Mouse (Mus musculus) retina, adult 2 months (tissue): ENCODE measurements around the gene Mul1.

Source experiments
- DNase-seq: peaks from one replicate; pipeline ENCODE4 v3.0.0-alpha.2; 2012; ENCODE audit warnings: low read depth, low spot score

The Mul1 gene

DNA sequence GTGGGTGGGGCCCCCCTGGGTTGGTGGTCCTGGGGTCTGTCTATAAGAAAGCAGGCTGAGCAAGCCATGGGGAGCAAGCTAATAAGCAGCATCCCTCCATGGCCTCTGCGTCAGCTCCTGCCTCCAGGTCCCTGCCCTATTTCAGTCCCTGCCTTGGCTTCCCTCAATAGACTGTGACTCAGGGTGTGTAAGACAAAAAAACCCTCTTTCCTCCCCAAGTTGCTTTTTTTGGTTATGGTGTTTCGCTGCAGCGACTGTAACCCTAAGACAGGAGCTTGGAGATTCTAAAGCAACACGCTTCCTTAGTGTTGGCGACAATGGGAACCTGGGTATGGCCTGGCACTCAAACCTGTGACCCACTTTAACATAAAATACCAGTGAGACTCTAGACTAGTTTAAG, 27.0 kb downstream of the Mul1 start:
- no peak for DNase-seq

DNA sequence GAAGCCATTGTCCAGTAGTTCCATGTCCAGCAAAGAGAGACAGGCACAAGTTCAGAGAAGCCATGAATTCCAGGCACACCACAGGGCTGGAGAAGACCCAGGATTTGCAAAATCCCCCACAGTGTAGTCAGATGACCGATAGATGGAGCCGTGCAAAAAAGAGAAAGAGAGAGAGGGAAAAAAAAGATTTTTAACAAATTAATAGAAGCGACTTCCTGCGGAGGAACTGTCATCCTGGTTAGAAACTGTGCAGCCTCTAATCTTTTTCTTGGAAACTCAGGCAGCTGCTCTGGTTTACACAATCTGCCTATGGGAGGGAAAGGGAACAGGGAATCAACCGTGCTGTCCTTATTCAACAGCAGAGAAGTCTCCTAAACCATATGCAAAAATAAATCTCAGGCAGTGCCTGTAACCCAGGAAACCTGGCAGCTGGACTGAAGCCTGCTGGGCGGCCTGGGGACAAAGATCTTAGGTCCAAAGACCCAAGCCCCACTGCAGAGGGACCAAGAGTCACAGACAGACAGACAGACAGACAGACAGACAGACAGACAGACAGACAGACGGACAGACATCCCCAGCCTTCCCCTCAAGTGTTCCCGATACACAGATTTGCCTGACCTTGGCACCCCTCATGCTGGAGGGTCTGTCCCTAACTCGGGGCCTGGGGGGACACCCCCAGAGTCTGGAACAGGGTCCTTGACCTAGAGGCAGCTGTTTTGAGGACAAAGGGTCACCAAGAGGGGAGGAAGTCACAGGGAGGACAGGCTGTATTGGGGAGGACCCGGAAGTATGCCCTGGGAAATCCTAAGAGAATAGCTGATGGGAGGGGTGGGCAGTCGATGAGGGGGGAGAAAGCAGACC, 28.7 kb downstream of the Mul1 start:
- no peak for DNase-seq

GRCm38 (mm10) chr4:138463832-138464487, 29.5 kb downstream of the Mul1 start:
- DNase-seq, result no peak

DNA sequence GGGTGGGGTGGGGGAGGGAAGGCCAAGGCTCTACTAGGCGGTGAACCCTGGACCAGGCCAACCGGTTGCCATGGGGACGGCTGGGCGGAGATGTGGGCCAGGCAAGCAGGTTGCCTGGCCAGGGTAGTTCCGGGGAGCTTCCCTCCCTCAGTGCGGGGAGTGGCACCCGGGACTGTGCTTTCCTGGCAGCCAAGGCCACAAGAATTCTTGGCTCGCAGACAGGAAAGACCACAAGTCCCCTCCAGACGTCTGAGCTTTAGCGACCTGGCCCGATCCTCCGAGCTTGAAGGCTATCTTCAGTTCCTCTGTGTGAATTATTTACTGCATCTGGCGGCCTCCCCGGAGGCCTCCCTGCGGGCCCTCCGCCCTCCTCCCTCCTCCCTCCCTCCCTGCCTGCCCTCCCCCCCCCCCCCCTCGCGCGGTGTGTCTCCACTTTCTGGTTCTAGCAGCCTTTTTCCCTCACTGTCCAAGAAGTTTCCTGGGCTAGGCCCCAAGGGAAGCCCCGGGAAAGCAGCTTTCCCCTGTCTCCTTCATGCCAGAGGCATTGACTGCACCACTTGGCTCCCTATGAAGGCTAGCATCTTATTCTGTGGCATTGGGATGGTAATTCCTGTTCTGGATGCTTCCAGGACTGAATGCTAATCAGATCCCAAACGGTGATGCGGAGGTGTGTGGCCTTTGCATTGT, 30.3 kb downstream of the Mul1 start:
- DNase-seq, result no peak

DNA sequence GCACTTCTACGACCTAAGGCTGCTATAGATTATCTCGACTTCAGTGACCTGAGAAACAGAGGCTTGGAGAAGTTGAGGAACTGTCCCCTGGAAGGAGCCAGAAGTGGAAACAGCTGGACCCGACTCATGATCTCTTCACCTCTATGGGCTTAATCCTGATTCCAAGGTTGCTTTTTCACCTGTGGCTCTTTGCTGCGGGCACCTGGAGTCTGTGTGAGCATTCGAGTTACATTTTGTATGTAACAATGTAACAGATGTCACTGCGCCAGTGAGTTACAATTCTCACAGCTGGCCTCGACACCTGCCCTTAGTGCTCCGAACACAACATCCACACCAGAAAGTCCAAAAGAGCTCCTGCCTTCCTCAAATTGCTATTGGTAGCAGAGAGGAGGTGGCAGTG, 31.0 kb downstream of the Mul1 start:
- DNase-seq, result no peak

- no peak for DNase-seq
Observed at GRCm38 (mm10) chr4:138466690-138467089, 32.2 kb downstream of the Mul1 start.

DNA sequence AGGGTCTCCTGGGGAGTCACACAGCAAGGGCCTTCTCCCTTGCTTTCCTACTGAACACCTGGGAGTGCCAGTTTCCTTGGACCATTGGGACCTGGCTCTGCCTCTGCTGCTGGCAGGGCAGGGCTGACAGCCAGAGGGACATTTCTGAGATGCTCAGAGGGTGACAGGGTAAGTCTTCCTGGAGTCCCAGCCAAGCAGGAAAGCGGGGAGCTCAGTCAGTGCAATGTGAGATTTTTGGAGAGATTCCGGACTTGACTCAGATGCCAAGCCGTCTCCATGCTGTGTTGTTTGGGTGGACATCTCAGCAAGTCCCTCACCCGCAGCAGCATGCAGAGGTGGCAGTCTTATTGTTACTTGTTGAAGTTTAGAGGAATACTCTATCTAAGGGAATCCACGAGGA, 33.0 kb downstream of the Mul1 start:
- no peak for DNase-seq

DNA sequence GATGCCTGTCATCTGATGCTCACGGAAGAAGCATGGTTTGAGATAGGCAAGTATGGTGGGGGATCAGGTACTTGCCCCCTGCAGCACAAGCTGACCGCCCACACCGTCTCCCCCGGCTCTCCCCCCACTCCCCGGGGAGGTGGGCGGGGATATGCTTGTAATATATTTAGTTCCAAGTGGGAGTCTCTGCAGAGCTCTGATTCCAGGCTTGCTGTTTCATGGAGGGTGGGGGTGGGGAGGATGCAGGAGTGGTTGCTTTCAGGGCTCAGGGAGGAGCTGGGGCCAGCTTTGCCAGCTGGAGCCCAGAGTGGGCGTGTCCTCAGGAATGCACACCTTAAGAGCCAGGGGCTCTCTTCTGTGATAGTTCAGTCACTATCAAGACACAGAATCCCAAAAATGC, 34.6 kb downstream of the Mul1 start:
- DNase-seq, result no peak

GRCm38 (mm10) chr4:138471241-138471640, 36.8 kb downstream of the Mul1 start:
- DNase-seq, result no peak

DNA sequence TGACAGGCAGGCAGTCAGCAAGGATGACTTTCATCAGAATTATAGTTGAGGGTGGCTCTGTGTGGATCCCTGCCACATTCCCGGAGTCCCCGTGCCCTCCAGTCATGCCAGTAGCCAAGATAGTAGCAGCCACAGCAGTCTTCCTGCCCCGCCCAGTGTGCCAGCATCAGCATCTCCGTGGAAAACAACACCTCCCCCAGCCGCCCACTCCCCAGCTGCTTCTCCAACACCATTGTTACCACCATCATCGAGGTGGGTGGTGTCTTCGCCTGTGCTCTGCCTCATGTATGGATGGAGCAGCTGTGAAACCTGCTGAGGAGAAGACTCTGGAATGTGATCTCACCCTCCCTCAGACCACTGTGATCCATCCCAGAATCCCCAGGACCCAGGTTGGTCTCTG, 45.1 kb downstream of the Mul1 start:
- no peak for DNase-seq

DNA sequence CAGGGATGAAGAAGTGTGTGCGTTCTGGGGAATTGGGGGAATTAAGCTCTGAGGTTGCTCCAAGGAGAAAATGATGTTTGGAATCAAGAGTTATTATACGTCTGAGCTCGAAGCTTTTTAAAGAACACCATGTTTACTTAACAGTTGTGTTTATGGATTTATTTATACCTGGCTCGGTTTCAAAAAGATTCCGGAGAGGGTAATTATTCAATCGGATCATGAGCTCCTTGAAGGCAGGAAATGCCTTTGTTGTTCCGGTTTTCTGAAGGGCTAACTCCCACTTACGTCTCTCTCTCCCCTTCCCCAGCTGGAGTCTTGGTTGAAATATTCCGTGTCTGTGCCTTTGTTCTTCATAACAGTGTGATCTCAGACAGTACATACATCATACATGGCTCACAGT, 46.5 kb downstream of the Mul1 start:
- DNase-seq, result no peak

- DNase-seq, result no peak
Observed at GRCm38 (mm10) chr4:138482721-138483120, 48.2 kb downstream of the Mul1 start.

GRCm38 (mm10) chr4:138488241-138488640, 53.8 kb downstream of the Mul1 start:
- DNase-seq, result no peak

GRCm38 (mm10) chr4:138491088-138491487, 56.6 kb downstream of the Mul1 start:
- no peak for DNase-seq
